Mouse (Mus musculus): ENCODE results near the gene Dntt. TPM values are rescaled to one million over a fixed set of nuclear protein-coding genes. Genes with fewer than 3 reads are reported as not detected.

Gene Dntt
- polyA plus RNA-seq, 1 experiment from 2014 or later: not detected

GRCm38 (mm10) chr19:41027024-41027423, 2.1 kb upstream of the Dntt start:
- Histone ChIP-seq H3K4me2 (replicated peaks; ENCODE audit: low read depth) (no peak overlapping the region), H3K4me1 (replicated peaks; ENCODE audit: control insufficient read depth, insufficient read depth) (no peaks in the 10 kb centered on the region), H3K9ac (ENCODE audit: low read length) (no peak overlapping the region), H3K36me3 (ENCODE audit: control insufficient read depth, insufficient read depth, low read length) (no peaks in the 10 kb centered on the region), H3K27me3 (ENCODE audit: control insufficient read depth, insufficient read depth, low read length) (no peaks in the 10 kb centered on the region), H3K4me3 (ENCODE audit: low read depth, low read length) (no peak overlapping the region), H3K27ac (replicated peaks) (no peak overlapping the region), H3K9me3 (ENCODE audit: control insufficient read depth, low read length) (no peaks in the 10 kb centered on the region)
- 87% methylated on average over 5 of the region's 5 CpGs for WGBS
- TF ChIP-seq CTCF (IDR thresholded peaks at IDR 0.05; ENCODE audit: low read depth) (no peak), EP300 (optimal IDR thresholded peaks at IDR 0.05) (no peak)
- DNase-seq (ENCODE audit: low spot score) (no peak), ATAC-seq (ENCODE audit: low FRiP score, low TSS enrichment) (no peak)

GRCm38 (mm10) chr19:41027601-41028000, 1.5 kb upstream of the Dntt start:
- Histone ChIP-seq H3K9me3 (ENCODE audit: control insufficient read depth, low read length) (no peaks in the 10 kb centered on the region), H3K4me1 (replicated peaks; ENCODE audit: control insufficient read depth, insufficient read depth) (no peaks in the 10 kb centered on the region), H3K4me2 (replicated peaks; ENCODE audit: low read depth) (no peak overlapping the region), H3K27me3 (ENCODE audit: control insufficient read depth, insufficient read depth, low read length) (no peaks in the 10 kb centered on the region), H3K9ac (ENCODE audit: low read length) (no peak overlapping the region), H3K27ac (replicated peaks) (no peak overlapping the region), H3K36me3 (ENCODE audit: control insufficient read depth, insufficient read depth, low read length) (no peaks in the 10 kb centered on the region), H3K4me3 (ENCODE audit: low read depth, low read length) (no peak overlapping the region)
- ATAC-seq (ENCODE audit: low FRiP score, low TSS enrichment): no peak
- 91% methylated on average over 9 of the region's 9 CpGs for WGBS
- DNase-seq (ENCODE audit: low spot score): no peak
- TF ChIP-seq CTCF (IDR thresholded peaks at IDR 0.05; ENCODE audit: low read depth) (no peak), EP300 (optimal IDR thresholded peaks at IDR 0.05) (no peak)

GRCm38 (mm10) chr19:41030161-41030560, 1.1 kb downstream of the Dntt start:
- Histone ChIP-seq H3K9me3 (ENCODE audit: control insufficient read depth, low read length) (no peaks in the 10 kb centered on the region), H3K4me1 (replicated peaks; ENCODE audit: control insufficient read depth, insufficient read depth) (no peaks in the 10 kb centered on the region), H3K4me3 (ENCODE audit: low read depth, low read length) (no peak overlapping the region), H3K36me3 (ENCODE audit: control insufficient read depth, insufficient read depth, low read length) (no peaks in the 10 kb centered on the region), H3K27ac (replicated peaks) (no peak overlapping the region), H3K4me2 (replicated peaks; ENCODE audit: low read depth) (no peak overlapping the region), H3K27me3 (ENCODE audit: control insufficient read depth, insufficient read depth, low read length) (no peaks in the 10 kb centered on the region), H3K9ac (ENCODE audit: low read length) (no peak overlapping the region)
- TF ChIP-seq EP300 (optimal IDR thresholded peaks at IDR 0.05): no peak
- no peak for TF ChIP-seq CTCF (IDR thresholded peaks at IDR 0.05; ENCODE audit: low read depth)
- WGBS: 68% methylated on average over 6 of the region's 6 CpGs
- no peak for DNase-seq (ENCODE audit: low spot score)
- no peak for ATAC-seq (ENCODE audit: low FRiP score, low TSS enrichment)

- H3K36me3 ChIP-seq (ENCODE audit: control insufficient read depth, insufficient read depth, low read length): no peaks in the 10 kb centered on the region
- TF ChIP-seq CTCF (IDR thresholded peaks at IDR 0.05; ENCODE audit: low read depth) (no peak), EP300 (optimal IDR thresholded peaks at IDR 0.05) (no peak)
- 60% methylated on average over 11 of the region's 11 CpGs for WGBS
- H3K27ac ChIP-seq (replicated peaks): no peak overlapping the region
- H3K4me2 ChIP-seq (replicated peaks; ENCODE audit: low read depth): no peak overlapping the region
- no peak overlapping the region for H3K9ac ChIP-seq (ENCODE audit: low read length)
- no peaks in the 10 kb centered on the region for H3K4me1 ChIP-seq (replicated peaks; ENCODE audit: control insufficient read depth, insufficient read depth)
- no peaks in the 10 kb centered on the region for H3K9me3 ChIP-seq (ENCODE audit: control insufficient read depth, low read length)
- no peak for DNase-seq (ENCODE audit: low spot score)
- no peak overlapping the region for H3K4me3 ChIP-seq (ENCODE audit: low read depth, low read length)
- H3K27me3 ChIP-seq (ENCODE audit: control insufficient read depth, insufficient read depth, low read length): no peaks in the 10 kb centered on the region
- no peak for ATAC-seq (ENCODE audit: low FRiP score, low TSS enrichment)
Measured at GRCm38 (mm10) chr19:41031009-41031408, 1.9 kb downstream of the Dntt start.

GRCm38 (mm10) chr19:41031869-41032268, 2.8 kb downstream of the Dntt start:
- 67% methylated on average over 6 of the region's 6 CpGs for WGBS
- Histone ChIP-seq H3K9me3 (ENCODE audit: control insufficient read depth, low read length) (no peaks in the 10 kb centered on the region), H3K27me3 (ENCODE audit: control insufficient read depth, insufficient read depth, low read length) (no peaks in the 10 kb centered on the region), H3K36me3 (ENCODE audit: control insufficient read depth, insufficient read depth, low read length) (no peaks in the 10 kb centered on the region), H3K9ac (ENCODE audit: low read length) (no peak overlapping the region), H3K4me2 (replicated peaks; ENCODE audit: low read depth) (no peak overlapping the region), H3K27ac (replicated peaks) (no peak overlapping the region), H3K4me3 (ENCODE audit: low read depth, low read length) (no peak overlapping the region), H3K4me1 (replicated peaks; ENCODE audit: control insufficient read depth, insufficient read depth) (no peaks in the 10 kb centered on the region)
- ATAC-seq (ENCODE audit: low FRiP score, low TSS enrichment) (no peak), DNase-seq (ENCODE audit: low spot score) (no peak)
- TF ChIP-seq CTCF (IDR thresholded peaks at IDR 0.05; ENCODE audit: low read depth): no peak
- TF ChIP-seq EP300 (optimal IDR thresholded peaks at IDR 0.05): no peak

- no peak for DNase-seq (ENCODE audit: low spot score)
- WGBS: 63% methylated on average over 4 of the region's 4 CpGs
- H3K9ac ChIP-seq (ENCODE audit: low read length): no peak overlapping the region
- no peaks in the 10 kb centered on the region for H3K36me3 ChIP-seq (ENCODE audit: control insufficient read depth, insufficient read depth, low read length)
- no peaks in the 10 kb centered on the region for H3K4me1 ChIP-seq (replicated peaks; ENCODE audit: control insufficient read depth, insufficient read depth)
- no peak for ATAC-seq (ENCODE audit: low FRiP score, low TSS enrichment)
- H3K4me3 ChIP-seq (ENCODE audit: low read depth, low read length): no peak overlapping the region
- no peak overlapping the region for H3K4me2 ChIP-seq (replicated peaks; ENCODE audit: low read depth)
- H3K9me3 ChIP-seq (ENCODE audit: control insufficient read depth, low read length): no peaks in the 10 kb centered on the region
- H3K27me3 ChIP-seq (ENCODE audit: control insufficient read depth, insufficient read depth, low read length): no peaks in the 10 kb centered on the region
- H3K27ac ChIP-seq (replicated peaks): no peak overlapping the region
- TF ChIP-seq CTCF (IDR thresholded peaks at IDR 0.05; ENCODE audit: low read depth) (no peak), EP300 (optimal IDR thresholded peaks at IDR 0.05) (no peak)
Measured at GRCm38 (mm10) chr19:41035809-41036551, 6.9 kb downstream of the Dntt start.
